Mouse (Mus musculus) brain, embryonic 18.5 days (tissue): ENCODE data around the gene Gchfr.

ENCODE experiments used
- DNase-seq: peaks from one replicate; pipeline ENCODE4 v3.0.0-alpha.2; 2012; ENCODE audit warnings: low read depth, low spot score

The Gchfr gene

GRCm38 (mm10) chr2:119166901-119167865 is at the start of gene Gchfr:
Gene Gchfr, plus strand, starts transcription at chr2:119167773.
- DNase-seq: no peak

GRCm38 (mm10) chr2:119136346-119136898 is 31.2 kb upstream of the Gchfr start:
- DNase-seq: no peak

- DNase-seq: no peak
Measured at GRCm38 (mm10) chr2:119145199-119145598, 22.4 kb upstream of the Gchfr start.

GRCm38 (mm10) chr2:119146435-119146834 is 21.1 kb upstream of the Gchfr start:
- DNase-seq: no peak

GRCm38 (mm10) chr2:119147160-119147678 is 20.4 kb upstream of the Gchfr start:
- no peak for DNase-seq

GRCm38 (mm10) chr2:119147775-119148174 is 19.8 kb upstream of the Gchfr start:
- DNase-seq: no peak

- no peak for DNase-seq
Measured at GRCm38 (mm10) chr2:119152255-119152654, 15.3 kb upstream of the Gchfr start.

GRCm38 (mm10) chr2:119154683-119155082 is 12.9 kb upstream of the Gchfr start:
- DNase-seq: no peak

GRCm38 (mm10) chr2:119155388-119155787 is 12.2 kb upstream of the Gchfr start:
- no peak for DNase-seq

- no peak for DNase-seq
Measured at GRCm38 (mm10) chr2:119156081-119156680, 11.4 kb upstream of the Gchfr start.

GRCm38 (mm10) chr2:119156681-119157572 is 10.6 kb upstream of the Gchfr start, which contains the start of gene Rmdn3:
Gene Rmdn3, minus strand, starts transcription at chr2:119157034.
- peak; percentile 90 for DNase-seq

- DNase-seq: no peak
Measured at GRCm38 (mm10) chr2:119157836-119158235, 9.7 kb upstream of the Gchfr start.

- no peak for DNase-seq
Measured at GRCm38 (mm10) chr2:119161247-119161646, 6.3 kb upstream of the Gchfr start.

- no peak for DNase-seq
Measured at GRCm38 (mm10) chr2:119163135-119163534, 4.4 kb upstream of the Gchfr start.

- no peak for DNase-seq
Measured at GRCm38 (mm10) chr2:119163999-119164398, 3.6 kb upstream of the Gchfr start.

GRCm38 (mm10) chr2:119165401-119165800 is 2.2 kb upstream of the Gchfr start:
- no peak for DNase-seq

GRCm38 (mm10) chr2:119167866-119168256 is 288 bp downstream of the Gchfr start:
- no peak for DNase-seq

- no peak for DNase-seq
Measured at GRCm38 (mm10) chr2:119170282-119170681, 2.7 kb downstream of the Gchfr start.

GRCm38 (mm10) chr2:119171574-119171973 is 4.0 kb downstream of the Gchfr start:
- no peak for DNase-seq

- DNase-seq: no peak
Measured at GRCm38 (mm10) chr2:119172446-119172845, 4.9 kb downstream of the Gchfr start.
